Comparison of ENCODE assay signal across 13 mouse cellular contexts in genomic region chr5:97087030-97087630, GRCm38 (mm10). TPM values are rescaled to one million over a fixed set of nuclear protein-coding genes. Genes with fewer than 3 reads are reported as not detected.
DNase-seq lines count a peak whose midpoint lies in the region; ATAC-seq lines count a peak whose summit lies in the region.
"Had no signal": no experiment of that assay in that cellular context is flagged by ENCODE, and none has a peak within 500 bp of the region (broad histone marks: within the 10 kb centered on the region; RNA-seq: fewer than 3 reads in every experiment).

No protein-coding gene starts in this region.

- no peak overlapping the region for H3K4me3 ChIP-seq in limb, embryonic 10.5 days
- H3K4me3 ChIP-seq: hindbrain, embryonic 15.5 days had no signal

- no peaks in the 10 kb centered on the region for H3K9me3 ChIP-seq in limb, embryonic 10.5 days (replicated peaks)
- H3K9me3 ChIP-seq: hindbrain, embryonic 15.5 days had no signal

- H3K4me1 ChIP-seq in limb, embryonic 10.5 days: no peaks in the 10 kb centered on the region
- H3K4me1 ChIP-seq: hindbrain, embryonic 15.5 days had no signal

- no peak for ATAC-seq in granulocyte monocyte progenitor cell, adult 5-6 weeks (replicated peaks; ENCODE audit: poor library complexity, severe bottlenecking)
- ATAC-seq: activated CD4-positive, CD25-positive, alpha-beta regulatory T cell, adult 4 months; CD4-positive, CD25-positive, alpha-beta regulatory T cell, adult 4 months; forebrain, embryonic 14.5 days had no signal

- intact Hi-C loops in heart, postnatal 14 days (cut with DNase I): no loop called here

- H3K36me3 ChIP-seq in limb, embryonic 10.5 days: peaks cover 48% of the 10 kb centered on the region

- no peaks in the 10 kb centered on the region for H3K27me3 ChIP-seq in limb, embryonic 10.5 days (ENCODE audit: low read depth, poor library complexity, severe bottlenecking)
- H3K27me3 ChIP-seq: hindbrain, embryonic 15.5 days had no signal

- peak; percentile 22 for DNase-seq in kidney, adult 18-20 months
- no peak for DNase-seq in kidney, adult 8-10 months
- DNase-seq in ZHBTc4 (ENCODE audit: low read depth, low spot score): peak; percentile 66
- DNase-seq in heart, postnatal 14 days: peak; percentile 34 to 37
- peak; percentile 43 for DNase-seq in lung, postnatal 25 days (ENCODE audit: low spot score)
- no peak for DNase-seq in adrenal gland, adult 8-10 months
- no peak for DNase-seq in limb, embryonic 10.5 days (ENCODE audit: low spot score)

- H3K27ac ChIP-seq in limb, embryonic 10.5 days: no peak overlapping the region
- H3K27ac ChIP-seq: hindbrain, embryonic 15.5 days; liver, embryonic 14.5 days had no signal

- WGBS in limb, embryonic 10.5 days: 93% methylated on average over 24 of the region's 24 CpGs

RNA-seq across cellular contexts. Expression of gene Paqr3, which starts 24.3 kb away (rescaled TPM):
- total RNA-seq in heart, postnatal 14 days (2021): 1 to 10 TPM; 2.3 to 2.4 TPM
- total RNA-seq in adrenal gland, adult 8-10 months (2022): 1 to 10 TPM; 6.9 to 8.8 (median 7.5) TPM
- 8.7 and 10.8 TPM in 2 replicates for polyA plus RNA-seq in limb, embryonic 10.5 days (2016; fragmentation: Nextera tagmentation; extraction: Ambion mirVana)
- total RNA-seq in granulocyte monocyte progenitor cell, adult 5-6 weeks (2014; fragmentation: Nextera tagmentation): 2.7 and 15.3 TPM in 2 replicates
- total RNA-seq in granulocyte monocyte progenitor cell, adult 5-6 weeks (2017): 2.0 and 3.4 TPM in 2 replicates

Comparison
In these comparisons a context has a peak if more than half of its experiments do, and no peak if none do; other contexts are left out.
1. DNase-seq: peak in kidney, adult 18-20 months (single experiment), ZHBTc4 (single experiment), heart, postnatal 14 days (2 of 2) and lung, postnatal 25 days (single experiment); none in kidney, adult 8-10 months (0 of 2), adrenal gland, adult 8-10 months (single experiment) and limb, embryonic 10.5 days (single experiment).